Mouse (Mus musculus) midbrain, embryonic 15.5 days (tissue): ENCODE measurements at regions not wholly inside any gene's neighbourhood (a gene's known extent, or its start where the extent isn't known, plus 50 kb on each side); places are given as distances from the start of the nearest gene placed in this dataset.
A peak's percentile ranks its signal among the peaks of the same experiment; 100 is the strongest.

Source experiments
- ATAC-seq: fragments of 200-750 bp; cut with Nextera tagmentation; replicated peaks from 2 replicates; pipeline ENCODE4 v1.8.0; 2017; ENCODE audit warnings: moderate TSS enrichment
- H3K27ac ChIP-seq: fragments of 300-500 bp; sonication (generic); 2 replicates; pipeline ENCODE4 v1.5.1; 2015; ENCODE audit warnings: mild to moderate bottlenecking, inconsistent platforms
- H3K27me3 ChIP-seq: fragments of 300-500 bp; sonication (generic); replicated peaks from 2 replicates; pipeline ENCODE4 v1.6.1; 2015; ENCODE audit warnings: inconsistent platforms
- H3K36me3 ChIP-seq: fragments of 300-500 bp; sonication (generic); replicated peaks from 2 replicates; pipeline ENCODE4 v1.6.1; 2015; ENCODE audit warnings: inconsistent platforms
- H3K4me1 ChIP-seq: fragments of 300-500 bp; sonication (generic); 2 replicates; pipeline ENCODE4 v1.6.1; 2015; ENCODE audit warnings: inconsistent platforms
- H3K4me2 ChIP-seq: fragments of 300-500 bp; sonication (generic); 2 replicates; pipeline ENCODE4 v1.6.1; 2015; ENCODE audit warnings: inconsistent platforms, mild to moderate bottlenecking, moderate library complexity
- H3K4me3 ChIP-seq: fragments of 300-500 bp; sonication (generic); 2 replicates; pipeline ENCODE4 v1.5.1; 2015; ENCODE audit warnings: mild to moderate bottlenecking, inconsistent platforms
- H3K9ac ChIP-seq: fragments of 300-500 bp; sonication (generic); 2 replicates; pipeline ENCODE4 v1.6.1; 2015; ENCODE audit warnings: mild to moderate bottlenecking, inconsistent platforms
- H3K9me3 ChIP-seq: fragments of 300-500 bp; sonication (generic); 2 replicates; pipeline ENCODE4 v1.6.1; 2016; ENCODE audit warnings: inconsistent platforms
- WGBS: fragments of 180-500 bp; shearing (Covaris S2); methylation state at CpG from one replicate; pipeline ENCODE4 v1.1.7; 2015; ENCODE audit warnings: mixed read lengths; 5-methylcytosine and 5-hydroxymethylcytosine counted together

GRCm38 (mm10) chr7:79529480-79529879 lies 63.3 kb upstream of the Polg start:
- H3K27me3 ChIP-seq, result peaks cover 13% of the 10 kb centered on the region; the same call in 1 of the 2 replicates
- ATAC-seq, result no peak
- H3K4me3 ChIP-seq, result no peak overlapping the region
- H3K27ac ChIP-seq, result peak overlapping the region; percentile 84
- WGBS, result 8% methylated on average over 1 of the region's 1 CpGs
- no peak overlapping the region for H3K4me2 ChIP-seq
- H3K36me3 ChIP-seq, result no peaks in the 10 kb centered on the region
- H3K4me1 ChIP-seq, result peaks cover 56% of the 10 kb centered on the region
- no peaks in the 10 kb centered on the region for H3K9me3 ChIP-seq
- no peak overlapping the region for H3K9ac ChIP-seq

- H3K4me2 ChIP-seq, result no peak overlapping the region
- ATAC-seq, result no peak
- peak overlapping the region; percentile 82 for H3K27ac ChIP-seq
- peaks cover 56% of the 10 kb centered on the region for H3K4me1 ChIP-seq
- no peaks in the 10 kb centered on the region for H3K36me3 ChIP-seq
- H3K4me3 ChIP-seq, result no peak overlapping the region
- WGBS, result 40% methylated on average over 3 of the region's 3 CpGs
- H3K9me3 ChIP-seq, result no peaks in the 10 kb centered on the region
- H3K27me3 ChIP-seq, result 0 out of 2 replicates have a peak, but pooled peaks cover 2% of the 10 kb centered on the region
- no peak overlapping the region for H3K9ac ChIP-seq
Observed at GRCm38 (mm10) chr7:79527984-79528383, 61.8 kb upstream of the Polg start.

- peak; percentile 86 for ATAC-seq
- no peak overlapping the region for H3K4me2 ChIP-seq
- H3K9ac ChIP-seq, result 0 out of 2 replicates have a peak overlapping the region, but pooled peaks have one; percentile 1
- no peak overlapping the region for H3K4me3 ChIP-seq
- WGBS, result 12% methylated on average over 14 of the region's 14 CpGs
- H3K4me1 ChIP-seq, result peaks cover 54% of the 10 kb centered on the region
- no peaks in the 10 kb centered on the region for H3K36me3 ChIP-seq
- no peaks in the 10 kb centered on the region for H3K27me3 ChIP-seq
- H3K27ac ChIP-seq, result peak overlapping the region; percentile 82
- H3K9me3 ChIP-seq, result no peaks in the 10 kb centered on the region
Observed at GRCm38 (mm10) chr7:79525690-79526630, 59.8 kb upstream of the Polg start.

- 35% methylated on average over 10 of the region's 10 CpGs for WGBS
- Histone ChIP-seq H3K4me1 (peaks cover 64% of the 10 kb centered on the region), H3K4me3 (no peak overlapping the region), H3K27me3 (no peaks in the 10 kb centered on the region), H3K9me3 (no peaks in the 10 kb centered on the region), H3K27ac (peak overlapping the region; percentile 82), H3K9ac (no peak overlapping the region), H3K4me2 (no peak overlapping the region), H3K36me3 (no peaks in the 10 kb centered on the region)
- no peak for ATAC-seq
Observed at GRCm38 (mm10) chr7:79524921-79525320, 58.8 kb upstream of the Polg start.

GRCm38 (mm10) chr7:79523696-79524095 lies 57.5 kb upstream of the Polg start:
- Histone ChIP-seq H3K4me1 (peaks cover 73% of the 10 kb centered on the region), H3K9ac (no peak overlapping the region), H3K4me3 (no peak overlapping the region), H3K9me3 (no peaks in the 10 kb centered on the region), H3K36me3 (no peaks in the 10 kb centered on the region), H3K27ac (peak overlapping the region; percentile 82), H3K4me2 (no peak overlapping the region), H3K27me3 (no peaks in the 10 kb centered on the region)
- WGBS, result 73% methylated on average over 4 of the region's 4 CpGs
- ATAC-seq, result no peak

GRCm38 (mm10) chr7:79522046-79522445 lies 55.9 kb upstream of the Polg start:
- H3K4me3 ChIP-seq, result no peak overlapping the region
- H3K4me1 ChIP-seq, result peaks cover 81% of the 10 kb centered on the region
- ATAC-seq, result no peak
- no peak overlapping the region for H3K9ac ChIP-seq
- H3K36me3 ChIP-seq, result no peaks in the 10 kb centered on the region
- no peaks in the 10 kb centered on the region for H3K27me3 ChIP-seq
- H3K9me3 ChIP-seq, result no peaks in the 10 kb centered on the region
- peak overlapping the region; percentile 85 for H3K27ac ChIP-seq
- no peak overlapping the region for H3K4me2 ChIP-seq
- 71% methylated on average over 3 of the region's 3 CpGs for WGBS

- peak overlapping the region; percentile 85 for H3K27ac ChIP-seq
- H3K27me3 ChIP-seq, result no peaks in the 10 kb centered on the region
- H3K4me2 ChIP-seq, result no peak overlapping the region
- ATAC-seq, result no peak
- 17% methylated on average over 5 of the region's 5 CpGs for WGBS
- no peaks in the 10 kb centered on the region for H3K9me3 ChIP-seq
- no peak overlapping the region; the same call in 1 of the 2 replicates for H3K9ac ChIP-seq
- no peak overlapping the region for H3K4me3 ChIP-seq
- no peaks in the 10 kb centered on the region for H3K36me3 ChIP-seq
- H3K4me1 ChIP-seq, result peaks cover 77% of the 10 kb centered on the region
Observed at GRCm38 (mm10) chr7:79521259-79521658, 55.1 kb upstream of the Polg start.

- WGBS, result 7% methylated on average over 2 of the region's 2 CpGs
- H3K9ac ChIP-seq, result no peak overlapping the region
- peak; percentile 31; the same call in 1 of the 2 replicates for ATAC-seq
- no peak overlapping the region for H3K4me2 ChIP-seq
- H3K27me3 ChIP-seq, result no peaks in the 10 kb centered on the region
- H3K4me1 ChIP-seq, result peaks cover 77% of the 10 kb centered on the region
- peak overlapping the region; percentile 85 for H3K27ac ChIP-seq
- H3K9me3 ChIP-seq, result no peaks in the 10 kb centered on the region
- H3K4me3 ChIP-seq, result no peak overlapping the region
- H3K36me3 ChIP-seq, result no peaks in the 10 kb centered on the region
Observed at GRCm38 (mm10) chr7:79520222-79520710, 54.1 kb upstream of the Polg start.

GRCm38 (mm10) chr7:79518928-79519327 lies 52.8 kb upstream of the Polg start:
- H3K4me3 ChIP-seq, result no peak overlapping the region

GRCm38 (mm10) chr7:79517581-79518337 lies 51.6 kb upstream of the Polg start:
- 0 out of 2 replicates have a peak overlapping the region, but pooled peaks have one; percentile 1 for H3K4me2 ChIP-seq
- H3K4me1 ChIP-seq, result peaks cover 72% of the 10 kb centered on the region
- no peaks in the 10 kb centered on the region for H3K9me3 ChIP-seq
- 19% methylated on average over 5 of the region's 5 CpGs for WGBS
- H3K27me3 ChIP-seq, result 0 out of 2 replicates have a peak, but pooled peaks cover 1% of the 10 kb centered on the region
- ATAC-seq, result no peak
- H3K27ac ChIP-seq, result peak overlapping the region; percentile 85
- H3K9ac ChIP-seq, result no peak overlapping the region; the same call in 1 of the 2 replicates
- H3K36me3 ChIP-seq, result no peaks in the 10 kb centered on the region
- no peak overlapping the region for H3K4me3 ChIP-seq

More at GRCm38 (mm10) chr7:79518928-79519327, 52.8 kb upstream of the Polg start:
- Histone ChIP-seq H3K4me1 (peaks cover 73% of the 10 kb centered on the region), H3K36me3 (no peaks in the 10 kb centered on the region), H3K27ac (peak overlapping the region; percentile 85), H3K4me2 (no peak overlapping the region), H3K9me3 (no peaks in the 10 kb centered on the region), H3K9ac (no peak overlapping the region), H3K27me3 (no peaks in the 10 kb centered on the region)
- peak; percentile 19; the same call in 1 of the 2 replicates for ATAC-seq
- WGBS, result 34% methylated on average over 7 of the region's 7 CpGs

GRCm38 (mm10) chr7:79516287-79516686 lies 50.1 kb upstream of the Polg start:
- Histone ChIP-seq H3K36me3 (no peaks in the 10 kb centered on the region), H3K4me1 (peaks cover 75% of the 10 kb centered on the region), H3K27me3 (0 out of 2 replicates have a peak, but pooled peaks cover 5% of the 10 kb centered on the region), H3K9ac (no peak overlapping the region), H3K4me3 (no peak overlapping the region), H3K27ac (peak overlapping the region; percentile 85), H3K9me3 (no peaks in the 10 kb centered on the region), H3K4me2 (peak overlapping the region; percentile 61; the same call in 1 of the 2 replicates)
- 66% methylated on average over 4 of the region's 4 CpGs for WGBS
- no peak for ATAC-seq
